Mouse (Mus musculus) left cerebral cortex, postnatal 36 days (tissue): ENCODE measurements around the gene Plscr2. TPM values are rescaled to one million over a fixed set of nuclear protein-coding genes. Genes with fewer than 3 reads are reported as not detected.

Experiments
- DNase-seq, 2 experiments: peaks; one replicate each; pipeline ENCODE4 v3.0.0; 2021 to 2022; ENCODE audit warnings: low spot score in 2 of 2, mixed read lengths in 1 of 2
- intact Hi-C: fragments of 180-260 bp; cut with DNase I; formaldehyde crosslinking; loops from one replicate; pipeline ENCODE4 v1.15.1; 2025
- total RNA-seq, 2 experiments: library from RNA; stranded (reverse); gene quantifications; 2 replicates each; pipeline ENCODE4 v1.2.3; 2021

Plscr2 gene
- 1 to 10 TPM; 1.8 to 3.0 TPM for total RNA-seq

- intact Hi-C loops = no loop called here
- no peak for DNase-seq
Measured at GRCm38 (mm10) chr9:92275486-92276207, at the start of gene Plscr2. Gene Plscr2 (plus strand): TSS chr9:92275602.

GRCm38 (mm10) chr9:92226127-92226655 lies 49.2 kb upstream of the Plscr2 start:
- intact Hi-C loops = no loop called here
- no peak for DNase-seq

- intact Hi-C loops = no loop called here
- DNase-seq = no peak
Measured at GRCm38 (mm10) chr9:92226795-92227194, 48.6 kb upstream of the Plscr2 start.

GRCm38 (mm10) chr9:92228867-92229832 lies 46.3 kb upstream of the Plscr2 start:
- intact Hi-C loops = no loop called here
- no peak for DNase-seq

- no peak for DNase-seq
- intact Hi-C loops = no loop called here
Measured at GRCm38 (mm10) chr9:92229833-92230205, 45.6 kb upstream of the Plscr2 start.

- DNase-seq = no peak
- intact Hi-C loops = no loop called here
Measured at GRCm38 (mm10) chr9:92234901-92235458, 40.4 kb upstream of the Plscr2 start.

GRCm38 (mm10) chr9:92248773-92249446 lies 26.5 kb upstream of the Plscr2 start:
- intact Hi-C loops = no loop called here
- DNase-seq = no peak

- intact Hi-C loops = no loop called here
- DNase-seq = no peak
Measured at GRCm38 (mm10) chr9:92249447-92249852, 26.0 kb upstream of the Plscr2 start, which contains the start of gene Plscr1. Gene Plscr1 (plus strand): TSS chr9:92249750.

- intact Hi-C loops = no loop called here
- peak; percentile 35 to 38 for DNase-seq
Measured at GRCm38 (mm10) chr9:92249987-92250772, 25.2 kb upstream of the Plscr2 start.

- intact Hi-C loops = no loop called here
- DNase-seq = no peak
Measured at GRCm38 (mm10) chr9:92252718-92253117, 22.7 kb upstream of the Plscr2 start.

GRCm38 (mm10) chr9:92253585-92254321 lies 21.6 kb upstream of the Plscr2 start:
- no peak for DNase-seq
- intact Hi-C loops = no loop called here

GRCm38 (mm10) chr9:92260481-92261159 lies 14.8 kb upstream of the Plscr2 start:
- DNase-seq = no peak
- intact Hi-C loops = no loop called here

- no peak for DNase-seq
- intact Hi-C loops = no loop called here
Measured at GRCm38 (mm10) chr9:92265719-92266118, 9.7 kb upstream of the Plscr2 start.

GRCm38 (mm10) chr9:92266558-92267171 lies 8.7 kb upstream of the Plscr2 start:
- intact Hi-C loops = no loop called here
- DNase-seq = no peak

- intact Hi-C loops = no loop called here
- no peak for DNase-seq
Measured at GRCm38 (mm10) chr9:92267732-92268131, 7.7 kb upstream of the Plscr2 start.

GRCm38 (mm10) chr9:92269829-92270404 lies 5.5 kb upstream of the Plscr2 start:
- intact Hi-C loops = no loop called here
- DNase-seq = no peak

- intact Hi-C loops = no loop called here
- DNase-seq = no peak
Measured at GRCm38 (mm10) chr9:92270927-92271326, 4.5 kb upstream of the Plscr2 start.
